Mouse (Mus musculus) liver, adult 2 months (tissue): ENCODE results near the gene Fam222a.

Experiments used
- CTCF ChIP-seq: fragments of 200-500 bp; IDR thresholded peaks from 2 replicates; pipeline ENCODE4 v1.5.1; 2011; ENCODE audit warnings: low read depth, low read length, control low read depth
- POLR2A ChIP-seq: fragments of 200-500 bp; IDR thresholded peaks from 2 replicates; pipeline ENCODE4 v1.6.1; 2011; ENCODE audit warnings: low read length, control low read depth; ENCODE audit not compliant: insufficient read depth; ENCODE audit errors: extremely low read depth

- no peak for TF ChIP-seq CTCF
- no peak for TF ChIP-seq POLR2A
These were observed 26.0 kb upstream of the Fam222a start for GRCm38 (mm10) chr5:114541656-114542445.
